Mouse (Mus musculus): ENCODE results near the gene Gm37240.

DNA sequence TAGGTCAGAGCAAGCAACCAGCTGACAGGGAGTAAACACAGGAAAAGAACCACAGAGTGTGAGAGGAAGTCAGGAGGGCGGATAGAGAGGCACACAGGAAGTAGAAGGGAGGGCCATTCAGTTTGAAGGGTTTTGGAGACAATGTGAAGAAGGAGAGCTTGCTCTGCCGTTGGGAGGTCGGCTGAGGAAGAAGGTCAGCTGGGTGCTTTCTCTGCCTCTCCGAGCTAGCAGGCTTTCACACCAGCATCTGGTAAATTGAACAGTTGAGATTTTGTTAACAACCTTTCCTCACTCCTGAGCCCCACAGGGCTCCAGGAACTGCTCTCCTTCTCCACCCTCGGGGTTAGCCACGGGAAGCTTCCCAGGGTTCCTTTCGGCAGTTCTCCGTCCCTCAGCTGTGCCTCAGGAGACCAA, 692.2 kb downstream of the Gm37240 start:
- TF ChIP-seq CTCF (IDR thresholded peaks at IDR 0.05; ENCODE audit: low read depth, low read length) (no peak), GATA1 (IDR thresholded peaks at IDR 0.05; ENCODE audit: borderline replicate concordance, low read length) (no peak), TAL1 (conservative IDR thresholded peaks at IDR 0.05; ENCODE audit: low read depth, low read length) (no peak), POLR2AphosphoS5 (IDR thresholded peaks at IDR 0.05; ENCODE audit: insufficient replicate concordance, low read depth, low read length) (no peak), GATA2 (IDR thresholded peaks at IDR 0.05; ENCODE audit: borderline replicate concordance, low read depth, low read length) (no peak)
